Mouse (Mus musculus) kidney, embryonic 15.5 days (tissue): ENCODE results near the gene Magi2. TPM values are rescaled to one million over a fixed set of nuclear protein-coding genes. Genes with fewer than 3 reads are reported as not detected.
"Not testable (repeated sequence)": the region's sequence is repeated elsewhere in the genome, so short reads cannot be mapped to it uniquely, and the experiment has no call there.

ENCODE experiments used
- ATAC-seq: fragments of 200-750 bp; cut with Nextera tagmentation; replicated peaks from 2 replicates; pipeline ENCODE4 v1.8.0; 2017; ENCODE audit warnings: moderate TSS enrichment; ENCODE audit not compliant: low FRiP score
- H3K27ac ChIP-seq: fragments of 300-500 bp; sonication (generic); 2 replicates; pipeline ENCODE4 v1.5.1; 2015; ENCODE audit warnings: mild to moderate bottlenecking, inconsistent platforms
- H3K27me3 ChIP-seq: fragments of 300-500 bp; sonication (generic); 2 replicates; pipeline ENCODE4 v1.6.1; 2015; ENCODE audit warnings: inconsistent platforms
- H3K36me3 ChIP-seq: fragments of 300-500 bp; sonication (generic); 2 replicates; pipeline ENCODE4 v1.6.1; 2015; ENCODE audit warnings: inconsistent platforms
- H3K4me1 ChIP-seq: fragments of 300-500 bp; sonication (generic); 2 replicates; pipeline ENCODE4 v1.6.1; 2015; ENCODE audit warnings: inconsistent platforms
- H3K4me2 ChIP-seq: fragments of 300-500 bp; sonication (generic); 2 replicates; pipeline ENCODE4 v1.6.1; 2015; ENCODE audit warnings: moderate library complexity, mild to moderate bottlenecking, inconsistent platforms
- H3K4me3 ChIP-seq: fragments of 300-500 bp; sonication (generic); replicated peaks from 2 replicates; pipeline ENCODE4 v1.5.1; 2015; ENCODE audit warnings: mild to moderate bottlenecking, inconsistent platforms
- H3K9ac ChIP-seq: fragments of 300-500 bp; sonication (generic); 2 replicates; pipeline ENCODE4 v1.6.1; 2015; ENCODE audit warnings: mild to moderate bottlenecking, inconsistent platforms
- H3K9me3 ChIP-seq: fragments of 300-500 bp; sonication (generic); replicated peaks from 2 replicates; pipeline ENCODE4 v1.6.1; 2016; ENCODE audit warnings: inconsistent platforms
- WGBS: fragments of 180-500 bp; shearing (Covaris S2); methylation state at CpG from one replicate; pipeline ENCODE4 v1.1.7; 2015; ENCODE audit warnings: mixed read lengths; 5-methylcytosine and 5-hydroxymethylcytosine counted together
- polyA plus RNA-seq: library from polyadenylated mRNA; unstranded; fragments of >200 nt; fragmentation: Nextera tagmentation; extraction: Ambion mirVana; gene quantifications from 2 replicates; pipeline ENCODE4 v1.2.1, GENCODE M21; 2015

The Magi2 gene
- polyA plus RNA-seq, 1 experiment from 2014 or later, result 18.6 TPM

- WGBS, result 38% methylated on average over 2 of the region's 2 CpGs
These were observed 238.5 kb downstream of the Magi2 start for GRCm38 (mm10) chr5:19465383-19465782.

GRCm38 (mm10) chr5:19472851-19473439, 246.1 kb downstream of the Magi2 start:
- Histone ChIP-seq H3K36me3 (no peaks in the 10 kb centered on the region), H3K9ac (no peak overlapping the region), H3K4me3 (no peak overlapping the region), H3K4me2 (no peak overlapping the region), H3K27me3 (no peaks in the 10 kb centered on the region), H3K27ac (no peak overlapping the region), H3K9me3 (no peaks in the 10 kb centered on the region), H3K4me1 (no peaks in the 10 kb centered on the region)
- WGBS, result 78% methylated on average over 4 of the region's 4 CpGs
- no peak for ATAC-seq

More at GRCm38 (mm10) chr5:19465383-19465782, 238.5 kb downstream of the Magi2 start:
- H3K4me1 ChIP-seq, result no peaks in the 10 kb centered on the region
- H3K9ac ChIP-seq, result no peak overlapping the region
- no peak overlapping the region for H3K4me2 ChIP-seq
- no peaks in the 10 kb centered on the region for H3K27me3 ChIP-seq
- no peak overlapping the region for H3K27ac ChIP-seq
- H3K9me3 ChIP-seq, result no peaks in the 10 kb centered on the region
- no peak for ATAC-seq
- H3K36me3 ChIP-seq, result no peaks in the 10 kb centered on the region
- no peak overlapping the region for H3K4me3 ChIP-seq

- Histone ChIP-seq H3K4me2 (no peak overlapping the region), H3K4me1 (no peaks in the 10 kb centered on the region), H3K9me3 (no peaks in the 10 kb centered on the region), H3K27me3 (no peaks in the 10 kb centered on the region), H3K27ac (no peak overlapping the region), H3K9ac (no peak overlapping the region), H3K36me3 (no peaks in the 10 kb centered on the region), H3K4me3 (no peak overlapping the region)
- no peak for ATAC-seq
- WGBS, result 92% methylated on average over 3 of the region's 3 CpGs
These were observed 256.1 kb downstream of the Magi2 start for GRCm38 (mm10) chr5:19482981-19483380.

GRCm38 (mm10) chr5:19487947-19488346, 261.1 kb downstream of the Magi2 start:
- ATAC-seq, result no peak
- H3K4me2 ChIP-seq, result no peak overlapping the region
- 38% methylated on average over 7 of the region's 7 CpGs for WGBS
- H3K4me3 ChIP-seq, result no peak overlapping the region
- no peak overlapping the region for H3K9ac ChIP-seq
- no peaks in the 10 kb centered on the region for H3K36me3 ChIP-seq
- no peaks in the 10 kb centered on the region for H3K4me1 ChIP-seq
- H3K27me3 ChIP-seq, result no peaks in the 10 kb centered on the region
- H3K9me3 ChIP-seq, result no peaks in the 10 kb centered on the region
- H3K27ac ChIP-seq, result no peak overlapping the region

GRCm38 (mm10) chr5:19501005-19501404, 274.2 kb downstream of the Magi2 start:
- H3K27me3 ChIP-seq, result no peaks in the 10 kb centered on the region
- no peaks in the 10 kb centered on the region for H3K9me3 ChIP-seq
- WGBS, result 78% methylated on average over 3 of the region's 3 CpGs
- H3K36me3 ChIP-seq, result no peaks in the 10 kb centered on the region
- no peak overlapping the region for H3K27ac ChIP-seq
- no peaks in the 10 kb centered on the region for H3K4me1 ChIP-seq
- no peak for ATAC-seq
- H3K4me3 ChIP-seq, result no peak overlapping the region
- H3K9ac ChIP-seq, result no peak overlapping the region
- no peak overlapping the region for H3K4me2 ChIP-seq

- Histone ChIP-seq H3K27ac (no peak overlapping the region), H3K9me3 (no peaks in the 10 kb centered on the region), H3K4me3 (no peak overlapping the region), H3K9ac (no peak overlapping the region), H3K4me2 (no peak overlapping the region), H3K36me3 (no peaks in the 10 kb centered on the region), H3K27me3 (no peaks in the 10 kb centered on the region), H3K4me1 (no peaks in the 10 kb centered on the region)
- ATAC-seq, result no peak
These were observed 295.3 kb downstream of the Magi2 start for GRCm38 (mm10) chr5:19522168-19522567.

- ATAC-seq, result no peak
- H3K36me3 ChIP-seq, result no peaks in the 10 kb centered on the region
- H3K27me3 ChIP-seq, result no peaks in the 10 kb centered on the region
- 10% methylated on average over 2 of the region's 2 CpGs for WGBS
- H3K9me3 ChIP-seq, result no peaks in the 10 kb centered on the region
- no peak overlapping the region for H3K27ac ChIP-seq
- H3K4me2 ChIP-seq, result no peak overlapping the region
- H3K4me3 ChIP-seq, result no peak overlapping the region
- no peak overlapping the region for H3K9ac ChIP-seq
- H3K4me1 ChIP-seq, result no peaks in the 10 kb centered on the region
These were observed 312.5 kb downstream of the Magi2 start for GRCm38 (mm10) chr5:19539348-19539747.

GRCm38 (mm10) chr5:19546424-19546823, 319.6 kb downstream of the Magi2 start:
- Histone ChIP-seq H3K9me3 (no peaks in the 10 kb centered on the region), H3K4me3 (no peak overlapping the region), H3K9ac (no peak overlapping the region), H3K27me3 (no peaks in the 10 kb centered on the region), H3K4me2 (no peak overlapping the region), H3K4me1 (no peaks in the 10 kb centered on the region), H3K27ac (no peak overlapping the region), H3K36me3 (no peaks in the 10 kb centered on the region)
- no peak for ATAC-seq
- WGBS, result 79% methylated on average over 4 of the region's 4 CpGs

GRCm38 (mm10) chr5:19546900-19547299, 320.1 kb downstream of the Magi2 start:
- H3K4me2 ChIP-seq, result no peak overlapping the region
- H3K27ac ChIP-seq, result no peak overlapping the region
- no peaks in the 10 kb centered on the region for H3K9me3 ChIP-seq
- H3K4me1 ChIP-seq, result no peaks in the 10 kb centered on the region
- ATAC-seq, result no peak
- no peak overlapping the region for H3K4me3 ChIP-seq
- no peak overlapping the region for H3K9ac ChIP-seq
- no peaks in the 10 kb centered on the region for H3K27me3 ChIP-seq
- WGBS, result 52% methylated on average over 2 of the region's 2 CpGs
- no peaks in the 10 kb centered on the region for H3K36me3 ChIP-seq

- H3K27ac ChIP-seq, result no peak overlapping the region
- no peak overlapping the region for H3K9ac ChIP-seq
- no peaks in the 10 kb centered on the region for H3K9me3 ChIP-seq
- no peak for ATAC-seq
- H3K27me3 ChIP-seq, result no peaks in the 10 kb centered on the region
- H3K4me1 ChIP-seq, result no peaks in the 10 kb centered on the region
- no peaks in the 10 kb centered on the region for H3K36me3 ChIP-seq
- WGBS, result 74% methylated on average over 3 of the region's 3 CpGs
- no peak overlapping the region for H3K4me3 ChIP-seq
- no peak overlapping the region for H3K4me2 ChIP-seq
These were observed 326.7 kb downstream of the Magi2 start for GRCm38 (mm10) chr5:19553510-19553909.

- Histone ChIP-seq H3K27ac (no peak overlapping the region), H3K9ac (no peak overlapping the region), H3K4me3 (no peak overlapping the region), H3K4me2 (no peak overlapping the region), H3K36me3 (no peaks in the 10 kb centered on the region), H3K27me3 (no peaks in the 10 kb centered on the region), H3K4me1 (no peaks in the 10 kb centered on the region), H3K9me3 (no peaks in the 10 kb centered on the region)
- 71% methylated on average over 3 of the region's 3 CpGs for WGBS
- no peak for ATAC-seq
These were observed 338.8 kb downstream of the Magi2 start for GRCm38 (mm10) chr5:19565636-19566035.

GRCm38 (mm10) chr5:19566136-19566535, 339.3 kb downstream of the Magi2 start:
- H3K4me3 ChIP-seq, H3K4me1 ChIP-seq, H3K36me3 ChIP-seq, H3K9ac ChIP-seq, H3K4me2 ChIP-seq, H3K9me3 ChIP-seq, H3K27ac ChIP-seq, ATAC-seq, H3K27me3 ChIP-seq: not testable (repeated sequence)
- WGBS, result 70% methylated on average over 1 of the region's 1 CpGs

GRCm38 (mm10) chr5:19607700-19608099, 380.9 kb downstream of the Magi2 start:
- Histone ChIP-seq H3K4me3 (no peak overlapping the region), H3K4me1 (no peaks in the 10 kb centered on the region), H3K9me3 (no peaks in the 10 kb centered on the region), H3K36me3 (no peaks in the 10 kb centered on the region), H3K9ac (no peak overlapping the region), H3K27ac (no peak overlapping the region), H3K4me2 (no peak overlapping the region), H3K27me3 (no peaks in the 10 kb centered on the region)
- 68% methylated on average over 5 of the region's 5 CpGs for WGBS
- ATAC-seq, result no peak
